Mouse (Mus musculus): ENCODE measurements around the gene Cfp.

DNA sequence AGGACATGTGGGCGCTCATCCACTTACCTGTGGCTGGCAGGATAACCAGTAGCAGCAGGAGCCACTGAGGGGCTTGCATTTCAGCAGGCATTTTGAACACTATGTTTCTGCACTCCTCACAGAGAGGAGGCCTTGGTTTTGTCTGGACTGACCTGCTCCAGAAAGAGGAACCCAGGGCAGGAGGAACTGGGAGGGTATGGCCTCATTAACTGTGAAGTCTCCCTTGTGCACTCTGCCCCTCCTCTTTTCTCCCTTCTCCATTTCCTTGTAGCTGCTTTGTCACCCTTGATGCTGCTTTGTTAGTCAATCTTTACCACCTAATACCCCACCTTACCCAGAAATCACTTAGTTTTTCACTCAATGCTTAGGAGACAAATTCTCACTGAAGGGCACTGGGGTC, at the start of gene Cfp:
- TF ChIP-seq GATA1 (IDR thresholded peaks at IDR 0.05; ENCODE audit: borderline replicate concordance, low read length): no peak
- TF ChIP-seq FLI1 (IDR thresholded peaks at IDR 0.05; ENCODE audit: low read length): no peak
